Comparison of ENCODE assay signal across 10 mouse cellular contexts in genomic region chr15:98055246-98055645, GRCm38 (mm10). TPM values are rescaled to one million over a fixed set of nuclear protein-coding genes. Genes with fewer than 3 reads are reported as not detected.
DNase-seq lines count a peak whose midpoint lies in the region; ATAC-seq lines count a peak whose summit lies in the region.
"Had no signal": no experiment of that assay in that cellular context is flagged by ENCODE, and none has a peak within 500 bp of the region (broad histone marks: within the 10 kb centered on the region; RNA-seq: fewer than 3 reads in every experiment).

No protein-coding gene starts in this region.

- 39% methylated on average over 5 of the region's 5 CpGs for WGBS in kidney, embryonic 16.5 days
- 20% methylated on average over 5 of the region's 5 CpGs for WGBS in forebrain, embryonic 14.5 days
- WGBS in limb, embryonic 10.5 days, result 47% methylated on average over 5 of the region's 5 CpGs

- ATAC-seq in kidney, embryonic 16.5 days (ENCODE audit: low FRiP score, low TSS enrichment), result no peak
- ATAC-seq in forebrain, embryonic 14.5 days, result peak; percentile 57; the same call in 1 of the 2 replicates

- no peak overlapping the region for H3K27ac ChIP-seq in kidney, embryonic 16.5 days (ENCODE audit: low read length)
- H3K27ac ChIP-seq in forebrain, embryonic 14.5 days (ENCODE audit: low read depth, low read length), result no peak overlapping the region
- H3K27ac ChIP-seq in limb, embryonic 10.5 days, result no peak overlapping the region
- H3K27ac ChIP-seq: hindbrain, embryonic 15.5 days had no signal

- no peaks in the 10 kb centered on the region for H3K27me3 ChIP-seq in kidney, embryonic 16.5 days (ENCODE audit: insufficient read depth, low read length)
- no peaks in the 10 kb centered on the region for H3K27me3 ChIP-seq in forebrain, embryonic 14.5 days (replicated peaks; ENCODE audit: control insufficient read depth, insufficient read depth, low read length)
- no peaks in the 10 kb centered on the region for H3K27me3 ChIP-seq in limb, embryonic 10.5 days (ENCODE audit: low read depth, poor library complexity, severe bottlenecking)
- H3K27me3 ChIP-seq: hindbrain, embryonic 15.5 days had no signal

- H3K36me3 ChIP-seq in kidney, embryonic 16.5 days (ENCODE audit: insufficient read depth, low read length), result peaks cover 47% of the 10 kb centered on the region
- peaks cover 63% of the 10 kb centered on the region for H3K36me3 ChIP-seq in forebrain, embryonic 14.5 days (ENCODE audit: control insufficient read depth, insufficient read depth, low read length)
- peaks cover 88% of the 10 kb centered on the region for H3K36me3 ChIP-seq in limb, embryonic 10.5 days

- H3K9me3 ChIP-seq in kidney, embryonic 16.5 days (ENCODE audit: low read length), result no peaks in the 10 kb centered on the region
- no peaks in the 10 kb centered on the region for H3K9me3 ChIP-seq in forebrain, embryonic 14.5 days (replicated peaks; ENCODE audit: control insufficient read depth, low read length)
- no peaks in the 10 kb centered on the region for H3K9me3 ChIP-seq in limb, embryonic 10.5 days (replicated peaks)
- H3K9me3 ChIP-seq: hindbrain, embryonic 15.5 days had no signal

- H3K4me1 ChIP-seq in kidney, embryonic 16.5 days (ENCODE audit: insufficient read depth, low read length), result no peaks in the 10 kb centered on the region
- no peaks in the 10 kb centered on the region for H3K4me1 ChIP-seq in forebrain, embryonic 14.5 days (ENCODE audit: control insufficient read depth, insufficient read depth, low read length)
- H3K4me1 ChIP-seq in limb, embryonic 10.5 days, result no peaks in the 10 kb centered on the region
- H3K4me1 ChIP-seq: hindbrain, embryonic 15.5 days had no signal

- H3K9ac ChIP-seq in kidney, embryonic 16.5 days (replicated peaks; ENCODE audit: low read length), result no peak overlapping the region
- no peak overlapping the region for H3K9ac ChIP-seq in forebrain, embryonic 14.5 days (ENCODE audit: low read length)
- H3K9ac ChIP-seq: hindbrain, embryonic 15.5 days had no signal

- no peak overlapping the region for H3K4me2 ChIP-seq in kidney, embryonic 16.5 days (replicated peaks; ENCODE audit: low read depth, low read length)
- H3K4me2 ChIP-seq in forebrain, embryonic 14.5 days (ENCODE audit: low read length), result no peak overlapping the region
- H3K4me2 ChIP-seq: hindbrain, embryonic 15.5 days had no signal

- DNase-seq in kidney, adult 9 months, result peak; percentile 34
- peak; percentile 79 for DNase-seq in ES-CJ7 (ENCODE audit: low read depth, low spot score)
- DNase-seq in adrenal gland, postnatal 25 days, result peak; percentile 14
- peak; percentile 80 for DNase-seq in forebrain, embryonic 14.5 days (ENCODE audit: low spot score)
- peak; percentile 54 for DNase-seq in limb, embryonic 10.5 days (ENCODE audit: low spot score)
- peak; percentile 35 for DNase-seq in yolk sac, embryonic 10.5 days (ENCODE audit: low spot score)
- DNase-seq in urinary bladder, adult 2 months (ENCODE audit: low spot score), result no peak

- no peak overlapping the region for H3K4me3 ChIP-seq in kidney, embryonic 16.5 days (ENCODE audit: low read length)
- no peak overlapping the region for H3K4me3 ChIP-seq in forebrain, embryonic 14.5 days (ENCODE audit: low read depth, low read length)
- no peak overlapping the region for H3K4me3 ChIP-seq in limb, embryonic 10.5 days
- H3K4me3 ChIP-seq: hindbrain, embryonic 15.5 days had no signal

RNA-seq across cellular contexts. Expression of gene Pfkm, which starts 37.1 kb away (rescaled TPM):
- 45.7 and 45.8 TPM in 2 replicates for polyA plus RNA-seq in kidney, embryonic 16.5 days (2015; fragmentation: Nextera tagmentation; extraction: Ambion mirVana)
- 47.7 and 82.8 TPM in 2 replicates for total RNA-seq in adrenal gland, postnatal 25 days (2021)
- polyA plus RNA-seq in forebrain, embryonic 14.5 days (2014; fragmentation: Nextera tagmentation; extraction: Ambion mirVana), result 65.0 and 73.6 TPM in 2 replicates
- 36.3 and 42.9 TPM in 2 replicates for polyA plus RNA-seq in limb, embryonic 10.5 days (2016; fragmentation: Nextera tagmentation; extraction: Ambion mirVana)
- polyA plus RNA-seq in urinary bladder, adult 2 months (2012; rRNA removed), result 69.9 TPM in 2 replicates

RNA-seq across cellular contexts. Expression of gene Senp1, which starts 38.3 kb away (rescaled TPM):
- 29.9 and 31.3 TPM in 2 replicates for polyA plus RNA-seq in kidney, embryonic 16.5 days (2015; fragmentation: Nextera tagmentation; extraction: Ambion mirVana)
- 19.8 and 20.8 TPM in 2 replicates for total RNA-seq in adrenal gland, postnatal 25 days (2021)
- polyA plus RNA-seq in forebrain, embryonic 14.5 days (2014; fragmentation: Nextera tagmentation; extraction: Ambion mirVana), result 21.7 and 24.8 TPM in 2 replicates
- 46.8 and 51.6 TPM in 2 replicates for polyA plus RNA-seq in limb, embryonic 10.5 days (2016; fragmentation: Nextera tagmentation; extraction: Ambion mirVana)
- polyA plus RNA-seq in urinary bladder, adult 2 months (2012; rRNA removed), result 18.4 and 20.0 TPM in 2 replicates

RNA-seq across cellular contexts. Expression of gene Col2a1, which starts 50.8 kb away (rescaled TPM):
- 19.0 and 19.5 TPM in 2 replicates for polyA plus RNA-seq in kidney, embryonic 16.5 days (2015; fragmentation: Nextera tagmentation; extraction: Ambion mirVana)
- not detected in 2 replicates for total RNA-seq in adrenal gland, postnatal 25 days (2021)
- 19.4 and 23.9 TPM in 2 replicates for polyA plus RNA-seq in forebrain, embryonic 14.5 days (2014; fragmentation: Nextera tagmentation; extraction: Ambion mirVana)
- polyA plus RNA-seq in limb, embryonic 10.5 days (2016; fragmentation: Nextera tagmentation; extraction: Ambion mirVana), result 72.8 and 186 TPM in 2 replicates
- 0.08 and 0.10 TPM in 2 replicates for polyA plus RNA-seq in urinary bladder, adult 2 months (2012; rRNA removed)
- total RNA-seq: neutrophil, adult 5-6 weeks had no signal

Comparison
In these comparisons a context has a peak if more than half of its experiments do, and no peak if none do; other contexts are left out.
1. RNA of gene Col2a1, which starts 50.8 kb away (polyA plus RNA-seq): 72.8 to 186 TPM in limb, embryonic 10.5 days, 19.0 to 19.5 TPM in kidney, embryonic 16.5 days and 19.4 to 23.9 TPM in forebrain, embryonic 14.5 days; 0.08 to 0.10 TPM in urinary bladder, adult 2 months; every median in the first group is over 10 times any median in the second.